Mouse (Mus musculus) neural tube, embryonic 11.5 days (tissue): ENCODE measurements around the gene Fbxl15. TPM values are rescaled to one million over a fixed set of nuclear protein-coding genes. Genes with fewer than 3 reads are reported as not detected.

Experiments
- ATAC-seq: fragments of 200-750 bp; cut with Nextera tagmentation; 2 replicates; pipeline ENCODE4 v1.8.0; 2017; ENCODE audit warnings: moderate number of reproducible peaks, mild to moderate bottlenecking, moderate TSS enrichment, moderate library complexity; ENCODE audit not compliant: insufficient read depth, low FRiP score, low TSS enrichment
- DNase-seq: peaks from one replicate; pipeline ENCODE4 v3.0.0-alpha.2; 2015; ENCODE audit warnings: low spot score
- H3K27ac ChIP-seq: fragments of 300-500 bp; sonication (generic); 2 replicates; pipeline ENCODE4 v1.5.1; 2014; ENCODE audit warnings: low read depth, mild to moderate bottlenecking, low read length
- H3K27me3 ChIP-seq: fragments of 300-500 bp; sonication (generic); 2 replicates; pipeline ENCODE4 v1.6.1; 2014; ENCODE audit warnings: mild to moderate bottlenecking, low read length, mixed read lengths; ENCODE audit not compliant: control insufficient read depth, insufficient read depth
- H3K36me3 ChIP-seq: fragments of 300-500 bp; sonication (generic); 2 replicates; pipeline ENCODE4 v1.6.1; 2014; ENCODE audit warnings: mild to moderate bottlenecking, low read length, moderate library complexity, mixed read lengths; ENCODE audit not compliant: control insufficient read depth, insufficient read depth
- H3K4me1 ChIP-seq: fragments of 300-500 bp; sonication (generic); 2 replicates; pipeline ENCODE4 v1.6.1; 2014; ENCODE audit warnings: low read length, mixed read lengths; ENCODE audit not compliant: control insufficient read depth, insufficient read depth
- H3K4me2 ChIP-seq: fragments of 300-500 bp; sonication (generic); 2 replicates; pipeline ENCODE4 v1.6.1; 2014; ENCODE audit warnings: low read depth, mild to moderate bottlenecking, moderate library complexity
- H3K4me3 ChIP-seq: fragments of 300-500 bp; sonication (generic); 2 replicates; pipeline ENCODE4 v1.5.1; 2014; ENCODE audit warnings: low read depth, low read length
- H3K9ac ChIP-seq: fragments of 300-500 bp; sonication (generic); 2 replicates; pipeline ENCODE4 v1.6.1; 2014; ENCODE audit warnings: mild to moderate bottlenecking, low read length
- H3K9me3 ChIP-seq: fragments of 300-500 bp; sonication (generic); 2 replicates; pipeline ENCODE4 v1.6.1; 2016; ENCODE audit warnings: low read length; ENCODE audit not compliant: control insufficient read depth
- WGBS: fragments of 180-500 bp; shearing (Covaris S2); extraction: QIAGEN DNeasy Blood & Tissue Kit; methylation state at CpG from one replicate; pipeline ENCODE4 v1.1.7; 2014; 5-methylcytosine and 5-hydroxymethylcytosine counted together
- polyA plus RNA-seq: library from polyadenylated mRNA; unstranded; fragments of >200 nt; fragmentation: Nextera tagmentation; extraction: Ambion mirVana; gene quantifications from 2 replicates; pipeline ENCODE4 v1.2.1, GENCODE M21; 2014

The Fbxl15 gene
- 22.0 and 24.5 TPM in 2 replicates for polyA plus RNA-seq

DNA sequence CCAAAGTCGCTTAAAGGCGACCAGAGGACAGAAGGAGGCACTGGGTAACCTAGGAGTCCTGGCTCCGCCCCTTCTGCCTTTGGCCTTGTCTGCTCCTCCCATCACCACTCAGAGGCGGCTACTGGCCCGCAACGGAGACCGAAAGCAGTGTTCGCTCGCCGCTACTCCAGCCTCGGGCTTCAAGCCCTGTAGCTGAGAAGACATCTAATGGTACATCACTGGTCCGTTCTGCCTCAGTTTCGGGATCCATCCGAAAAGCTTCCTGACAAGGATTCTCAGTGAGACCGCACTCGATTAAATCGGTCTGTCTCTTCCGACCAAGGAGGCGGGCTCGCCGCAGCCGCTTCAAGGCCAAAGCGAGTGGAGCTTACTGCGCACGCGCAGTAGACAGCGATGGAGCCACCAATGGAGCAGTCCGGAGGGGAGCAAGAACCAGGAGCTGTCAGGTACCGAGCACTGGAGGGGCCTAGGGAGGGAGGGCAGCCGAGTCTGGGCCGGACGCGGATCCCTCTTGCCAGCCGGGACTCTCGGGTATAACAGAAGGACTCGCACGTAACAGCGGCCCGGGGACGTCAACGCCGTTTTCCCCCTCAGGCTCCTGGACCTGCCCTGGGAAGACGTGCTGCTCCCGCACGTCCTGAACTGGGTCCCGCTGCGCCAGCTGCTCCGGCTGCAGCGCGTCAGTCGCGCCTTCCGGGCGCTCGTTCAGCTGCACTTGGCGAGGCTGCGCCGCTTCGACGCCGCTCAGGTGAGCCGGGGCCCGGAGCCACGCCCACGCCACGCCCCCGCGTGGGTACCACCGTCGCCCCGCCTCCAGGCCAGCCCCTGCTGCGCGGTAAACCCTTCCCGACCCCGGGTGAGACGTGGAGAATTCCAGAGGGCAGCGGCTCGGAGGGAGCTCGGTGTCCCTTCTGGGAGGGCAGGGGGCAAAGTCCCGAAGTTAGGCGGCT, at the start of gene Fbxl15:
TSS of gene Fbxl15 (plus strand) at position 104 of the 950 bp plus-strand sequence.
- peak within 1 kb of the TSS; percentile 69 for H3K9ac ChIP-seq
- H3K4me3 ChIP-seq = peak within 1 kb of the TSS; percentile 73
- DNase-seq (peak; percentile 96), ATAC-seq (peak; percentile 86)
- peaks cover 29% of the 10 kb centered on the region for H3K27me3 ChIP-seq
- no peaks in the 10 kb centered on the region for H3K9me3 ChIP-seq
- H3K4me1 ChIP-seq = peaks cover 20% of the 10 kb centered on the region
- peaks cover 2% of the 10 kb centered on the region; the same call in 1 of the 2 replicates for H3K36me3 ChIP-seq
- WGBS = under 1% methylated on average over 77 of the region's 81 CpGs
- peak within 1 kb of the TSS; percentile 90 for H3K27ac ChIP-seq
- H3K4me2 ChIP-seq = peak within 1 kb of the TSS; percentile 100

GRCm38 (mm10) chr19:46282081-46282849, 45.7 kb upstream of the Fbxl15 start:
- Histone ChIP-seq H3K4me3 (no peak overlapping the region), H3K27me3 (no peaks in the 10 kb centered on the region), H3K36me3 (peaks cover 14% of the 10 kb centered on the region), H3K9ac (no peak overlapping the region), H3K27ac (no peak overlapping the region), H3K4me1 (no peaks in the 10 kb centered on the region), H3K4me2 (no peak overlapping the region), H3K9me3 (no peaks in the 10 kb centered on the region)
- no peak for ATAC-seq
- 91% methylated on average over 11 of the region's 11 CpGs for WGBS
- DNase-seq = no peak

GRCm38 (mm10) chr19:46284686-46285085, 43.3 kb upstream of the Fbxl15 start:
- DNase-seq (no peak), ATAC-seq (no peak)
- H3K4me1 ChIP-seq = no peaks in the 10 kb centered on the region
- no peak overlapping the region for H3K9ac ChIP-seq
- no peaks in the 10 kb centered on the region for H3K27me3 ChIP-seq
- 97% methylated on average over 4 of the region's 4 CpGs for WGBS
- H3K4me3 ChIP-seq = no peak overlapping the region
- no peak overlapping the region for H3K27ac ChIP-seq
- no peaks in the 10 kb centered on the region for H3K9me3 ChIP-seq
- H3K36me3 ChIP-seq = peaks cover 14% of the 10 kb centered on the region
- no peak overlapping the region for H3K4me2 ChIP-seq

DNA sequence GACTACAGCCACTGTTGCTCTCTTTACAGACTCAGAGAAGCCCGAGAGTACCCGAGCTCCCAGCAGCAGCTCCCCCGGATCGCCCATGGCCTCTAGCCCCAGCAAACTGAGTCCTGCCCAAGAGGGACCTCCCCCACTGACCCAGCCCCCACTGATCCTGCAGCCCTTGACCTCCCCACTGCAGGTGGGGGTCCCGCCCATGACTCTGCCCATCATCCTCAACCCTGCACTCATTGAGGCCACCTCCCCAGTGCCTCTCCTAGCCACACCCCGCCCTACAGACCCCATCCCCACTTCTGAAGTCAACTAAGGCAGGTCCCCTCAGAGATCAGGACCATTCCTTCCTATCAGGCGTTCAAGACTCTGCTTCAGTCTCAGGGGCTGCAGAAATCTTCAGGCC, 42.4 kb upstream of the Fbxl15 start:
- H3K27me3 ChIP-seq = no peaks in the 10 kb centered on the region
- peaks cover 9% of the 10 kb centered on the region for H3K36me3 ChIP-seq
- no peak overlapping the region for H3K9ac ChIP-seq
- no peaks in the 10 kb centered on the region for H3K4me1 ChIP-seq
- no peak overlapping the region for H3K4me3 ChIP-seq
- no peak overlapping the region for H3K4me2 ChIP-seq
- H3K27ac ChIP-seq = no peak overlapping the region
- ATAC-seq = no peak
- 90% methylated on average over 7 of the region's 7 CpGs for WGBS
- DNase-seq = no peak
- no peaks in the 10 kb centered on the region for H3K9me3 ChIP-seq

DNA sequence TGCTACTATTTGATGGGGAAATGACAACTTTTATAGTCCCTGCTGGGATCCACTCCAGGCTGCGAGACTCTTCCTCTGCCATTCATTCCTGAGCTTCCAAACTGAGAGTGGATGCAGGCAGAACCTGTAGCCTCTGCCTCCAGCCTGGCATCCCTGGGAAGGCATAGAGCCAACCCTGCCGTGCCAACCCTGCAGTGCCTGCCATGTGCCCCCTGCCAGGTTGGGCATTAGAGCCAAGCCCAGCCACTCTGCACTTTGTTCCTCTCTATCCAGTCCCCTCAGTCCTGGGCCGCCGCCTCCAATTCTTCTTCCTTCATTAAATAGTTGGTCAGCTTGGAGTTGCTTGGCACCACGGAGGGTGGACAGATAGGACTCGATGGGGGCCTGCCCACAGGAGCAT, 41.9 kb upstream of the Fbxl15 start:
- ATAC-seq (no peak), DNase-seq (no peak)
- Histone ChIP-seq H3K4me3 (no peak overlapping the region), H3K4me1 (no peaks in the 10 kb centered on the region), H3K27ac (no peak overlapping the region), H3K9me3 (no peaks in the 10 kb centered on the region), H3K9ac (no peak overlapping the region), H3K36me3 (peaks cover 9% of the 10 kb centered on the region), H3K4me2 (no peak overlapping the region), H3K27me3 (no peaks in the 10 kb centered on the region)
- 90% methylated on average over 6 of the region's 6 CpGs for WGBS

- H3K9me3 ChIP-seq = no peaks in the 10 kb centered on the region
- no peak overlapping the region for H3K9ac ChIP-seq
- H3K36me3 ChIP-seq = peaks cover 9% of the 10 kb centered on the region
- H3K27me3 ChIP-seq = no peaks in the 10 kb centered on the region
- H3K4me2 ChIP-seq = no peak overlapping the region
- no peak for DNase-seq
- no peaks in the 10 kb centered on the region for H3K4me1 ChIP-seq
- ATAC-seq = no peak
- H3K27ac ChIP-seq = no peak overlapping the region
- WGBS = 95% methylated on average over 3 of the region's 3 CpGs
- no peak overlapping the region for H3K4me3 ChIP-seq
These were observed 41.1 kb upstream of the Fbxl15 start for GRCm38 (mm10) chr19:46286926-46287325.

- H3K27me3 ChIP-seq = no peaks in the 10 kb centered on the region
- H3K4me1 ChIP-seq = no peaks in the 10 kb centered on the region
- WGBS = 90% methylated on average over 3 of the region's 3 CpGs
- no peak overlapping the region for H3K9ac ChIP-seq
- no peak overlapping the region for H3K4me3 ChIP-seq
- no peak for DNase-seq
- no peaks in the 10 kb centered on the region for H3K9me3 ChIP-seq
- ATAC-seq = no peak
- no peak overlapping the region for H3K27ac ChIP-seq
- H3K4me2 ChIP-seq = no peak overlapping the region
- H3K36me3 ChIP-seq = peaks cover 5% of the 10 kb centered on the region
These were observed 40.4 kb upstream of the Fbxl15 start for GRCm38 (mm10) chr19:46287566-46287965.

GRCm38 (mm10) chr19:46290535-46291105, 37.4 kb upstream of the Fbxl15 start:
- no peak overlapping the region for H3K4me2 ChIP-seq
- 73% methylated on average over 12 of the region's 12 CpGs for WGBS
- DNase-seq = no peak

More at GRCm38 (mm10) chr19:46290535-46291105, 37.4 kb upstream of the Fbxl15 start:
- Histone ChIP-seq H3K36me3 (no peaks in the 10 kb centered on the region), H3K4me3 (no peak overlapping the region), H3K4me1 (no peaks in the 10 kb centered on the region), H3K9me3 (no peaks in the 10 kb centered on the region), H3K27me3 (no peaks in the 10 kb centered on the region), H3K9ac (no peak overlapping the region), H3K27ac (no peak overlapping the region)
- no peak for ATAC-seq
